Mouse (Mus musculus) adrenal gland, postnatal 10 days (tissue): ENCODE measurements around the gene Cenpm. TPM values are rescaled to one million over a fixed set of nuclear protein-coding genes. Genes with fewer than 3 reads are reported as not detected.

Source experiments
- DNase-seq: peaks from one replicate; pipeline ENCODE4 v3.0.0; 2021; ENCODE audit warnings: mixed read lengths
- total RNA-seq, 2 experiments: library from RNA; stranded (reverse); gene quantifications; 2 replicates each; pipeline ENCODE4 v1.2.3; 2021

Cenpm gene
- total RNA-seq, 2 experiments from 2014 or later: 11.7 to 12.0 TPM

- no peak for DNase-seq
These were observed 29.1 kb downstream of the Cenpm start for GRCm38 (mm10) chr15:82215332-82216046.

- no peak for DNase-seq
These were observed 31.3 kb downstream of the Cenpm start for GRCm38 (mm10) chr15:82213222-82213621.

GRCm38 (mm10) chr15:82212752-82213063, 31.8 kb downstream of the Cenpm start, which contains the start of gene Shisa8:
Shisa8 (minus strand) TSS chr15:82212815.
- DNase-seq: peak; percentile 40

- DNase-seq: peak; percentile 42
These were observed 32.4 kb downstream of the Cenpm start for GRCm38 (mm10) chr15:82211911-82212751.

- DNase-seq: no peak
These were observed 33.3 kb downstream of the Cenpm start for GRCm38 (mm10) chr15:82211281-82211680.

- no peak for DNase-seq
These were observed 33.7 kb downstream of the Cenpm start for GRCm38 (mm10) chr15:82210801-82211200.

- DNase-seq: no peak
These were observed 35.1 kb downstream of the Cenpm start for GRCm38 (mm10) chr15:82209295-82210050.

GRCm38 (mm10) chr15:82208307-82208706, 36.2 kb downstream of the Cenpm start:
- DNase-seq: no peak

- DNase-seq: no peak
These were observed 36.9 kb downstream of the Cenpm start for GRCm38 (mm10) chr15:82207504-82208219.

GRCm38 (mm10) chr15:82207105-82207459, 37.5 kb downstream of the Cenpm start:
- no peak for DNase-seq

GRCm38 (mm10) chr15:82206365-82207104, 38.0 kb downstream of the Cenpm start:
- DNase-seq: peak; percentile 75

- DNase-seq: no peak
These were observed 39.7 kb downstream of the Cenpm start for GRCm38 (mm10) chr15:82204680-82205371.

- no peak for DNase-seq
These were observed 40.8 kb downstream of the Cenpm start for GRCm38 (mm10) chr15:82203611-82204351.

- no peak for DNase-seq
These were observed 41.5 kb downstream of the Cenpm start for GRCm38 (mm10) chr15:82203090-82203489.

GRCm38 (mm10) chr15:82202086-82202485, 42.5 kb downstream of the Cenpm start:
- no peak for DNase-seq

- no peak for DNase-seq
These were observed 45.0 kb downstream of the Cenpm start for GRCm38 (mm10) chr15:82199546-82199945.

- no peak for DNase-seq
These were observed 46.2 kb downstream of the Cenpm start for GRCm38 (mm10) chr15:82198342-82198741.

GRCm38 (mm10) chr15:82197937-82198336, 46.6 kb downstream of the Cenpm start:
- no peak for DNase-seq

GRCm38 (mm10) chr15:82197246-82197750, 47.2 kb downstream of the Cenpm start:
- no peak for DNase-seq

- no peak for DNase-seq
These were observed 48.2 kb downstream of the Cenpm start for GRCm38 (mm10) chr15:82196300-82196699.
